Mouse (Mus musculus) embryo, embryonic 11.5 days (tissue): Measurements from ENCODE around the gene Olfr211.
"Not testable (repeated sequence)": the region's sequence is repeated elsewhere in the genome, so short reads cannot be mapped to it uniquely, and the experiment has no call there.

Source experiments
- DNase-seq: peaks from one replicate; pipeline ENCODE4 v3.0.0-alpha.2; 2012; ENCODE audit warnings: low read depth, low spot score

Gene Olfr211

DNA sequence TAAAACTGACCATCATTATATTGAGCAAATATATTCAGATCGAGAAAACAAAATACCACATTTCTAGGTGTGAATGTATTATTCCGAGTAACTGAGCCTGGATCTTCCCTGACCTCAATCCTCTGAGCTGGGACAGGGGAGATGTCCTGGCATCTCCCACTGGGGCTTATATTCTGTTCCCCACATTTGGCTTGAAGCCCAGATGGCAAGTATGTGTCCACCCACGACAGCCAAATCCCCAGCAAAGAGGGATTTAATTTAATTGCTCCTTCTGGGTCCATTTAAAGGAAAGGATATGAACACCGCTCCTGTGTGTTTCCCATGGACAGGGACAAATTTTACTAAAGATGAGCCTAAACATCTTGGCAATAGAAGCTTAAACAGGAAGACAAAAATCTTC lies at the start of gene Olfr211:
Olfr211 (plus strand) TSS at position 301 of the 400 bp plus-strand sequence.
- no peak for DNase-seq

DNA sequence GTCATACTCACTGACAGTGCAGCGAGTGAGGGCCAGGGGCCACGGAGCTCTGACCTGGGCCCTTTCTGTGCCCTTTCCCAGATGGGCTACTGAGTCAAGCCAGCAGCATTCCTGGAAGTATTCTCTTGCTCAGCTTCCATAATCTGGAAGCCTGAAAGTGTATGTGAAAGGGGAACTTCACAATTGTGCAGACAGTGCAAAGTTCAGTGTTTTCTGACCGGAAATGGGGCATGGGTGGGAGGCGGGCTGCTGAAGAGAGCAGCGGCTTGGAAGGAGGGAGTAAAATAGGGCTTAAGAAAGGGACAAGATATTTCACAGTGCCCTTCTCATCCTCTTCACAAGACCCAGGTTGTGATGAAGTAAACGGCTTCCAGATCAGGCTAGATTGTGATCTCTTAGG lies 49.4 kb upstream of the Olfr211 start:
- DNase-seq: no peak

DNA sequence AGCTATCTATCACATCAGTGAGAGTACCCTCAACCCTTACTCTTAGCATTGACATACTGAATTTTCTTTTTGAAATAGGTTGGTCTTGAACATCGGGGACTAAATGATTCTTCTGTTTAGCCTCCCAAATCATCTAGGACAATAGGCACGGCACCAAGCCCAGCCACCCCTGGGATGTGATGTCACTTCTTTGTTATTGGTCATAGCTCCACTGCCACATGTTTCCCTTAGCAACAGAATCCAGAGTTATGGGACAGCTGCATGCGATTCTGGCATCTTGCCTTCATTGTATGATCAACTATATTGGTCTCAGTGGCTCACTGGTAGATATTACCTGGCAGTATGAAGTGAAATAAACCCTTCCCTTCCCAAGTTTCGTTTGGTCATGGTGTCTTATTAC lies 48.4 kb upstream of the Olfr211 start:
- no peak for DNase-seq

DNA sequence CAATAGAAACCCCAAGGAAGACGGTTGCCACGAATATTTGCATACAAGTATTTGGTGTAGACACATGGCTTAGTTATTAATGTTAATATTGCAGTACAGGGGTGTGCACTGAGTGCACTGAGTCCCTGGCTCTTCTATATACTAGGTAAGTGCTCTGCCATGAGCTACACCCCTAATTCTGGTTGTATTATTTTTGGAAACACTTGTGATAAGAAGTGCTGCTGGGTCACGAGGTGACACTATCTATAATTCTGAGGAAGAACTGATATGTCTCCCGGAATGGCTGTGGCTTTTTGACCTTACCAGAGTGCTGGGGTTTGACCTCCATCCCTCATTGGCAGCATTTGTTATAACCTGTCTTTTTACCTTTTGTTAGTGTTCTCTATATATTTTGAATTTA lies 48.0 kb upstream of the Olfr211 start:
- no peak for DNase-seq

DNA sequence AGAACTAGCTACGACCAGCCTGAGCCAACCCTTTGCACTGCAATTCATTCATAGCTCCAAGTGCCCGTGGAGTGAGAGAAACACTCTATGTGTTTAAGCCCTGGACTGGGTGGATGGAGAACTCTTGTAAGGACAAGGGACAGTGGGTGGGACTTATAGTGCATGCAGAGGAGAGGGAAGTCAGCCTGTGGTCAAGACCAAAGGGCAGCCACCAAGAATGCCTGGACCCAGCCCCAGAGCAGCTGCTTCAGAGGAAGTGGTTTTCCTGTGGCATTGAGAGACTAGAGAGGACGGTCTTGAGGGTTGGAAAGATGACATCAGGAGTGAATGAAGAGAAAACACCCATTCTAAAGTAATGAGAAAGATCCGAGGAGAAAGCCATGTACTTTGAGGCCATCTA lies 33.1 kb upstream of the Olfr211 start:
- DNase-seq: no peak

DNA sequence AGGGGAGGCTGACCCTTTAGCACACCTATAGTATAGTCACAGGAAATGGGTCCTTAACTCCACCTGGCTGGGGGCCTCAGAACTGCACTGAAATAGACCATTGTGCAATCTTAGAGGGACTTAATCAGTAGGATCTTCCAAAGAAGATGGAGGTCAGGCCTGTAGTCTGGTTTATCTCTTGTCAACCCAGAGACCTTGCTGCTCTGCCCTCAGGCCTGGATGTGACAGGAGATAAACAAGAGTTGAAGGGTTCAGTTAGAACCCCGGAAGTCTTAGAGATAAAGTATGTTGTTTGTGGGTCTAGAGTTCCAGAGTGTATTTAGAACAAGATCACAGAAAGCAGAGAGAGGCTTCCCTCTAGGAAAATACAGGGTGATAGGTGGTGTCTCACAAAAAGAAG lies 32.4 kb upstream of the Olfr211 start:
- no peak for DNase-seq

DNA sequence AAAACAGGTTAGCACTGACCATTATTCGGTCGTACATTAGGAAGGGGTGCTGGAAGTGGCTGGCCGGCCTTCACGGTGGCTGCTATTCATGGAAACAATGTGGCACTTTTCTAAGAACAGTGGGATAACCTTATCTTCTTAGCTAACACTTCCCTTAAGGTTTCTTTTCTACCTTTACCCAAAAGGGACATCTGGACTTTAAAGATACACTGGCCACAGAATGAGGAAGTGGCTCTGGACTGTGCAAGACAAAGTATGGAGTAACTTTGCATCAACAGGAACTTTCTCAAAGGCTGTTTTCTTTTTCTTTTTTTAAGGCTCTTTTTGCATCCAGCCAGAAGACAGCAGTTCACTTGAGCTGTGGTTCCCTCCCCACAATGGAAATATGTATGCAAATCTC lies 30.2 kb upstream of the Olfr211 start:
- DNase-seq: no peak

DNA sequence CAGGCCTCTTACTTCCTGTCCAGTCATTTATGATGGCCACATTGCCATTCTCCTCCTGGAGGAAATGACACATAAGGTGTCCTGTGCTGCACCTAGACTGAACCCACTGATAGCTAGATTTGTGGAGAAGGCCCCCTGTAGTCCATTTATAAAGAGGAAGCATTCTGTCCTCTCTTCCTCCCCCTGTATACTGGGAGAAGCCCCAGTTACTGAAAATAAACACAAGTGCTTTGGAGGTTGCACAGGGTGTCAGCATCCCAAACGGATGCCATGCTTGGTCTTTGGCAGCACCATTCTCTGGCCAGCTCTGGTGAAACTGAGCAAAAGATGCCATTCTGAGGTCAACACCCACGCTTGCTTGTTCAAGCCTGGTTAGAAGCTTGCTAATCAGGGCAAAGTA lies 29.7 kb upstream of the Olfr211 start:
- DNase-seq: no peak

DNA sequence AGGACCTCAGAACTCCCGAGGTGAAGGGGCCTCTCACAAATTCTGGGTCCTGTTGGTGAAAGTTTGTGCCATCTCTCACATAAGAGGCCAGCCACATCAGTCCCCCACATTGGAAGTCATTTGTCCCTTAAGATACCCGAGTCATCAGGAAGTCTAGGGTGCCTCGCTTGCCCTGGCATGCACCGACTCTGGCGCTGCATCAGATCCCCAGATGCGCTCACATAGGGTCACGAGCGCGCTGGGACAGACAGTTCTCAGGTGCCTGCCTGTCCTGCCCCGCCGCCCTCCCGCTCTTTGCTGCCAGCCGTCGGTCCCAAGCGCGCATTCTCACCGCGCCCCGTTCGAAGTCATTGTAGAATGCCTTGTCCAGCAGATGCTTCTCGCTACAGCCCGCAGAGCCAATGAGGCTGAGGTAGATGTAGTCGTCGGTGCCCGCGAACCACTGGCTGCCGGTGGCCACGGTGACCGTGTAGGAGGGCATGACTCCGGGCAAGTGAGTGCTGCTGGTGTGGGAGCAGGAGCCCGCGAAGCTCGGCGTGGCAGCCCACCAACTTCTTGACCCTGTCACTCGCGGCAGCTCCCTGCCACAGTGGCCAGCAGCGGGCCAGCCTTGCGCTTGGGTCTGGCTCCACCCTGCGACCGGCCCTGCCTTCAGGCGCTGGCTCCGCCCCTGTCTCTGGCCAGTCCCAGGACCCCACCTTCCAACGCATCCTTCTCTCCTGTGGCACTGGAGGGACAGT lies 28.2 kb upstream of the Olfr211 start, which contains the start of gene Alox5:
Alox5 (minus strand) TSS at position 635 of the 740 bp plus-strand sequence.
- DNase-seq: no peak

DNA sequence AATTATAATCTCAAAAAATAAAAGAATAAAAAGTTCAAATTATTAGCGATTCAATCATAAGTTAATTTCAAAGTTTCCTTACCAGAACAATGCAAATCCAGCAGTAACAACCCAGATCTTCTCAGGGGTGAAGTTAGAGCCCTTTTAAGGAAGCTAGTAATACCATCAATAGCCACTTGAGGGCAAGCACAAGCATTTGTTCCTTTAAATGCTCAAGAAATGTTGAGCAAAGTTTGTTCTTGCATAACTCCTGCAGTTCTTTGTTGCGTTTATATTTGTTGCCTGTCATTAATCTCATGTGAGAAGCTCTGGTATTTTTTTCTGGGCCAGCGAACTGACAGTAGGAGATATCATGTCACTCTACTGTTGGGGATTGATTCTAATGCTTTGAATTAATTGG lies 20.8 kb upstream of the Olfr211 start:
- no peak for DNase-seq

DNA sequence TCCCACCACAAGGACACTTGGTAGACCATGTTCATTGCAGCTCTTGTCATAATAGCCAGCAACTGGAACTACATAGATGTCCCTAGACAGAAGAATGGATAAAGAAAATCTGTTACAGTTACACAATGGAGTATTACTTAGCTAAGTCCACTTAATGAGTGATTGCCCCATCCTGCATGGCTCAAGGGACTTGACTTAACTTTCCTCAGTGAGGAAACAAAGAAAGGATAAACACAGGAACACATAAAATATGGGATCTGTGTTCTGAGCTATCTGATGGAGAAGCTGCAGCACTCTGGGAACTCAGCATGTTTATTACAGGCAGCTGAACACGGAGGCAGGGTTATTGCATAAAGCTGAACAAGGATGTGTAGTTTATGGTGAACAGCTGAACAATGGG lies 3.8 kb upstream of the Olfr211 start:
- DNase-seq: no peak

DNA sequence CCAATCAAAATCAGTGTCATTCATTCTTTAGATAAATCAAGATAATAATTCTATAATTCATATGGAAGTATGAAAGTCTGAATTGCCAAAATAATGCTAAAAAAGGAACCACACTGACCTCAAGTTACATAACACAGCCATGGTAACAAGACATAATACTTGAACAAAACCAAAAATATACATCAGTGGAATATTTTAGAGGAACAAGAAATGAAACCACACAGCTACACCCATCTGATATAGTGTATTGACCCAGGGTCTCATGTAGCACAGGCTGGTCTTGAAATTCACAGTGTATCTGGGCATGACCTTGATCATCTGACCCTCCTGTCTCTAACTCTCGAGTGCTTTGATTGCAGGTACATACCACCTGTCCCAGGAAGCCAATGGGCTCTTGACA lies 2.1 kb upstream of the Olfr211 start:
- no peak for DNase-seq

DNA sequence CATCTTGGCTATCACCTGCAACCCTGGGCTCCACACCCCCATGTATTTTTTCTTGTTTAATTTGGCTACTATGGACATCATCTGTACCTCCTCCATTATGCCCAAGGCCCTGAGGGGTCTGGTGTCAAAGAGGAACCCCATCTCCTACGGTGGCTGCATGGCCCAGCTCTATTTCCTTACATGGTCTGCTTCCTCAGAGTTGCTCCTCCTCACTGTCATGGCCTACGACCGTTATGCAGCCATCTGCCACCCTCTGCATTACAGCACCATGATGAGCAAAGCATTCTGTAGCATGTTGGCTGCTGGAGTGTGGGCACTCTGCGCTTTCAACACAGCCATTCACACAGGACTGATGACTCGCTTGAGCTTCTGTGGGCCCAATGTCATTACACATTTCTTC lies 4.9 kb downstream of the Olfr211 start:
- no peak for DNase-seq

DNA sequence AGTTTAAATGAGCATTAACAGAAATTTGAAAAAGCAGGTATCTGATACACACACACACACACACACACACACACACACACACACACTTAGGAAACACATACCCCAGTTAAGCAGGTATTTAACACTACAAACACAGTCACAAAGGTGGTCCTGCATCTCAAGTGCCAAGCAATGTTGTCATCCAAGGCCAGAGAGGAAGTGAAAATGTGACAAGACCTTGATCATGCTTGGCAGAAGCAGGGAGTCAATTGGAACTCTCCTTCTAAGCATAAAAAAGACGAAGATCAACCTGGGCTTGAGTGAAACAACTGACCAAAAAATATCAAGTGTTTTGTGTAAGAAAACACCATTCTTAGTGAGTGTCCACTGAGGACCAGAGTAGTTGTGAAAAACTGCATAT lies 7.1 kb downstream of the Olfr211 start:
- DNase-seq: no peak

DNA sequence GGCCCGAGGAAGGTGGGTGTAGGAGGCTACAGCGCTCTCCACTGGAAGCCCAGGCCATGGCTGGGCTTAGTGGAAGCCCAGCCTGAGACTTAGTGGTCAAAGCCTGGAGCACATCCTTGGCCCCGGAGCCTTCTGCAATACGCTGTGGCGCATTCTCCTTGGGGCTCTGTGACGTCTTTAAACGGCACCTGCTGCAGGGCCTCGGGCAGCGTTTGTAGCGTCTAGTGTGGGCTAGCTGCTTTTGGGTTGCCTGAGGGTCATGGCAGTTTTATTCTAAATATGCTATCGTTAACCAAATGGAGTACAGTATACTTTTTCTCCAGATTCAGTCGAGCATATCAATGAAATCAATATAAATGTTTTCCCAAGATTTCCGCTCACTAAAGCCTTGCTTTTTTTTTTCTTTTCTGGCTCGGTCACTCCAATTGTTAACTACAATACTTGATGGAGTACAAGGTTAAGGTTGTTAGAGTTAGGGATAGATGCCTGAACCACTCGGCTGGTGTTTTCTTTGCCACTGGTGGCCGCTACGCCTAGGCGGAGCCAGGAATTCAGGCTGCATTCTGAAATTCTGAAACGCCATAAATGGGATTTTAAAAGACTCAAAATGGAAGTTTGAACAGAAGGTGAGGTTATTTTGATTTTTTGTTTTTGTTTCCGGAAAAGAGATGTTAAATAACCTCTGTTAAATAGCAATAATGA lies 17.6 kb downstream of the Olfr211 start, which contains the start of gene Olfr212:
Olfr212 (plus strand) TSS at position 215 of the 702 bp plus-strand sequence.
- not testable (repeated sequence) for DNase-seq

DNA sequence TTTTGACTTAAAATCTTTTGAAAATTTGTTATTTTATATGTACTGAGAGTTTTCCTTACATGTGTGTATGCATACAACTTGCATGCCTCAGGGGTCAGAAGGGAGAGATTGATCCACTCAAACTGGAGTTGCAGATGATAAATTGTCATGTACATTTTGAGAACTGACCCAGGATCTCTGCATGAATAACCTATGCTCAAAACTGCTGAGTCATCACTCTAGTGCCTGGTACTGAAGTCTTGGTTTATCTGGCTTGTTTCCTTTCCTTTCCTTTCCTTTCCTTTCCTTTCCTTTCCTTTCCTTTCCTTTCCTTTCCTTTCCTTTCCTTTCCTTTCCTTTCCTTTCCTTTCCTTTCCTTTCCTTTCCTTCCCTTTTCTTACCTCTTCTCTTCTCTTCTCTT lies 25.9 kb downstream of the Olfr211 start:
- DNase-seq: no peak

DNA sequence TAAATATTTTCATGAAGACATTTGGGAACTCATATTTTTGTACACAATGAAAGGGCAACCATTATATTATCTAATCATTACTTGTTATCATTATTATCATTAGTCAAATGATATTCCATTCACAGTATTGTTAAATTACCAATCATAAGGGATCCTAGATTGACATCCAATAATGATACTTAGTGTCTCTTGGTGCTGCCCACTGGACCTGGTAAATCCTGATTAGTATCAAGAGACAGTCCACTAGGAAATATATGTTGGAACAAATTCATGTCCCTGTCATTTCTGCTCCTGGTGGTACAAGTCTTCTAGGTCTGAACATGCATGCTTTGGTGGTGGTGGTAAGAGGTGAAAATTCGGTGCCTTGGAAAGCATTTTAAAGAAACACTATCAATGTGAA lies 49.3 kb downstream of the Olfr211 start, which contains the start of gene Olfr213:
Olfr213 (plus strand) TSS at position 301 of the 400 bp plus-strand sequence.
- no peak for DNase-seq

DNA sequence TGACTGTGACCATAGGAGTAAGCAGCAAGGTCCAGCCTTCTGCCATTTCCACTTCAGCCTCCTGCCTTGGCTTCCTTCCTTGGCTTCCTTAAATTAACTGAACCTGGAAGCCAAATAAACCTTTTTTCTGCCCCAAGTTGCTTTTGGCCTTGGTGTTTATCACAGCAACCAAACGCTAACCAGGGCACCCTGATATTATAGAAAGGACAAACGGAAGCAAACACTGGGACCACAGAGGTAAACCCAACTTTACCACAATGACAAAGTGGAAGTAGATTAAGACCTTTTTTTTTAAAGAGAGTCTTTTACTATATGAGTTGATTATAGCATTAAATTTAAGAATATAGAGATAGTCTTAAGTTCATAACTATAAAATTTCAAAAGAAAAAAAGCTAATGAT lies 53.6 kb downstream of the Olfr211 start:
- DNase-seq: no peak
